Mouse (Mus musculus) neural tube, embryonic 14.5 days (tissue): ENCODE measurements around the gene Bzw1. TPM values are rescaled to one million over a fixed set of nuclear protein-coding genes. Genes with fewer than 3 reads are reported as not detected.
"Not testable (repeated sequence)": the region's sequence is repeated elsewhere in the genome, so short reads cannot be mapped to it uniquely, and the experiment has no call there.

Experiments used
- ATAC-seq: fragments of 200-750 bp; cut with Nextera tagmentation; 2 replicates; pipeline ENCODE4 v1.8.0; 2017; ENCODE audit warnings: low read depth, mild to moderate bottlenecking, moderate TSS enrichment, moderate library complexity
- H3K27ac ChIP-seq: fragments of 300-500 bp; sonication (generic); 2 replicates; pipeline ENCODE4 v1.5.1; 2014; ENCODE audit warnings: low read depth, mild to moderate bottlenecking, control low read depth, low read length, moderate library complexity, mixed read lengths
- H3K27me3 ChIP-seq: fragments of 300-500 bp; sonication (generic); 2 replicates; pipeline ENCODE4 v1.6.1; 2014; ENCODE audit warnings: low read length; ENCODE audit not compliant: control insufficient read depth, insufficient read depth
- H3K36me3 ChIP-seq: fragments of 300-500 bp; sonication (generic); 2 replicates; pipeline ENCODE4 v1.6.1; 2014; ENCODE audit warnings: low read length, mixed read lengths; ENCODE audit not compliant: control insufficient read depth, insufficient read depth
- H3K4me1 ChIP-seq: fragments of 300-500 bp; sonication (generic); 2 replicates; pipeline ENCODE4 v1.6.1; 2014; ENCODE audit warnings: low read length; ENCODE audit not compliant: control insufficient read depth, insufficient read depth
- H3K4me2 ChIP-seq: fragments of 300-500 bp; sonication (generic); 2 replicates; pipeline ENCODE4 v1.6.1; 2014; ENCODE audit warnings: mild to moderate bottlenecking, low read depth, low read length, control low read depth
- H3K4me3 ChIP-seq: fragments of 300-500 bp; sonication (generic); 2 replicates; pipeline ENCODE4 v1.5.1; 2014; ENCODE audit warnings: low read depth, low read length, control low read depth, mixed read lengths
- H3K9ac ChIP-seq: fragments of 300-500 bp; sonication (generic); replicated peaks from 2 replicates; pipeline ENCODE4 v1.6.1; 2014; ENCODE audit warnings: low read depth, mild to moderate bottlenecking, control low read depth, low read length, mixed read lengths
- H3K9me3 ChIP-seq: fragments of 300-500 bp; sonication (generic); 2 replicates; pipeline ENCODE4 v1.6.1; 2016; ENCODE audit warnings: low read length; ENCODE audit not compliant: control insufficient read depth
- WGBS: fragments of 180-500 bp; shearing (Covaris S2); extraction: QIAGEN DNeasy Blood & Tissue Kit; methylation state at CpG from one replicate; pipeline ENCODE4 v1.1.7; 2014; 5-methylcytosine and 5-hydroxymethylcytosine counted together
- polyA plus RNA-seq: library from polyadenylated mRNA; unstranded; fragments of >200 nt; fragmentation: Nextera tagmentation; extraction: Ambion mirVana; gene quantifications from 2 replicates; pipeline ENCODE4 v1.2.1, GENCODE M21; 2014

Gene Bzw1
- polyA plus RNA-seq, 1 experiment from 2014 or later, result 371 TPM

- Histone ChIP-seq H3K9me3 (no peaks in the 10 kb centered on the region), H3K27ac (no peak overlapping the region), H3K27me3 (no peaks in the 10 kb centered on the region), H3K4me1 (no peaks in the 10 kb centered on the region), H3K9ac (no peak overlapping the region), H3K36me3 (no peaks in the 10 kb centered on the region), H3K4me3 (no peak overlapping the region), H3K4me2 (no peak overlapping the region)
- no peak for ATAC-seq
- WGBS, result 98% methylated on average over 3 of the region's 3 CpGs
Observed at GRCm38 (mm10) chr1:58365829-58366228, 26.9 kb upstream of the Bzw1 start.

- H3K9me3 ChIP-seq, result no peaks in the 10 kb centered on the region
- H3K4me1 ChIP-seq, result no peaks in the 10 kb centered on the region
- no peak overlapping the region for H3K4me2 ChIP-seq
- WGBS, result 82% methylated on average over 12 of the region's 12 CpGs
- no peak overlapping the region for H3K27ac ChIP-seq
- no peak overlapping the region for H3K4me3 ChIP-seq
- no peaks in the 10 kb centered on the region for H3K36me3 ChIP-seq
- no peaks in the 10 kb centered on the region for H3K27me3 ChIP-seq
- ATAC-seq, result no peak; the same call in 1 of the 2 replicates
- no peak overlapping the region for H3K9ac ChIP-seq
Observed at GRCm38 (mm10) chr1:58366737-58367471, 25.8 kb upstream of the Bzw1 start.

- WGBS, result 72% methylated on average over 2 of the region's 2 CpGs
- Histone ChIP-seq H3K4me3 (no peak overlapping the region), H3K27ac (no peak overlapping the region), H3K36me3 (no peaks in the 10 kb centered on the region), H3K27me3 (no peaks in the 10 kb centered on the region), H3K4me1 (no peaks in the 10 kb centered on the region), H3K4me2 (no peak overlapping the region), H3K9me3 (no peaks in the 10 kb centered on the region), H3K9ac (no peak overlapping the region)
- ATAC-seq, result no peak
Observed at GRCm38 (mm10) chr1:58369716-58370115, 23.0 kb upstream of the Bzw1 start.

- H3K36me3 ChIP-seq, H3K9me3 ChIP-seq, H3K4me1 ChIP-seq, ATAC-seq, H3K9ac ChIP-seq, H3K27me3 ChIP-seq, H3K4me3 ChIP-seq, H3K27ac ChIP-seq, H3K4me2 ChIP-seq: not testable (repeated sequence)
- WGBS, result 94% methylated on average over 2 of the region's 2 CpGs
Observed at GRCm38 (mm10) chr1:58374266-58374665, 18.4 kb upstream of the Bzw1 start.

GRCm38 (mm10) chr1:58375574-58376147, 17.0 kb upstream of the Bzw1 start:
- no peak overlapping the region for H3K27ac ChIP-seq
- no peaks in the 10 kb centered on the region for H3K4me1 ChIP-seq
- no peaks in the 10 kb centered on the region for H3K27me3 ChIP-seq
- H3K4me3 ChIP-seq, result no peak overlapping the region
- no peaks in the 10 kb centered on the region for H3K36me3 ChIP-seq
- ATAC-seq, result no peak
- no peaks in the 10 kb centered on the region for H3K9me3 ChIP-seq
- no peak overlapping the region for H3K9ac ChIP-seq
- no peak overlapping the region for H3K4me2 ChIP-seq
- 91% methylated on average over 3 of the region's 3 CpGs for WGBS

GRCm38 (mm10) chr1:58382586-58383281, 10.0 kb upstream of the Bzw1 start:
- no peak for ATAC-seq
- H3K4me2 ChIP-seq, result no peak overlapping the region
- H3K27me3 ChIP-seq, result no peaks in the 10 kb centered on the region
- H3K4me1 ChIP-seq, result no peaks in the 10 kb centered on the region
- H3K36me3 ChIP-seq, result no peaks in the 10 kb centered on the region
- H3K4me3 ChIP-seq, result no peak overlapping the region
- H3K9ac ChIP-seq, result no peak overlapping the region
- WGBS, result 84% methylated on average over 5 of the region's 5 CpGs
- H3K27ac ChIP-seq, result no peak overlapping the region
- H3K9me3 ChIP-seq, result no peaks in the 10 kb centered on the region

GRCm38 (mm10) chr1:58391421-58392267, 1.1 kb upstream of the Bzw1 start:
- Histone ChIP-seq H3K4me3 (peak overlapping the region; percentile 89), H3K27me3 (peaks cover 2% of the 10 kb centered on the region; the same call in 1 of the 2 replicates), H3K27ac (peak overlapping the region; percentile 99), H3K4me2 (peak overlapping the region; percentile 87), H3K4me1 (peaks cover 19% of the 10 kb centered on the region), H3K9ac (peak overlapping the region; percentile 95), H3K9me3 (no peaks in the 10 kb centered on the region), H3K36me3 (peaks cover 4% of the 10 kb centered on the region; the same call in 1 of the 2 replicates)
- ATAC-seq, result no peak
- WGBS, result 41% methylated on average over 19 of the region's 19 CpGs

- H3K9me3 ChIP-seq, result no peaks in the 10 kb centered on the region
- H3K4me3 ChIP-seq, result peak overlapping the region; percentile 89
- H3K36me3 ChIP-seq, result peaks cover 10% of the 10 kb centered on the region
- H3K4me1 ChIP-seq, result peaks cover 19% of the 10 kb centered on the region
- no peak; the same call in none of the 2 replicates for ATAC-seq
- H3K27ac ChIP-seq, result peak overlapping the region; percentile 99
- H3K4me2 ChIP-seq, result peak overlapping the region; percentile 87
- peak overlapping the region; percentile 95 for H3K9ac ChIP-seq
- H3K27me3 ChIP-seq, result peaks cover 2% of the 10 kb centered on the region; the same call in 1 of the 2 replicates
- 1% methylated on average over 16 of the region's 16 CpGs for WGBS
Observed at GRCm38 (mm10) chr1:58392268-58392651, 438 bp upstream of the Bzw1 start.
